Comparison of ENCODE assay signal across 10 mouse cellular contexts in the genomic region with DNA sequence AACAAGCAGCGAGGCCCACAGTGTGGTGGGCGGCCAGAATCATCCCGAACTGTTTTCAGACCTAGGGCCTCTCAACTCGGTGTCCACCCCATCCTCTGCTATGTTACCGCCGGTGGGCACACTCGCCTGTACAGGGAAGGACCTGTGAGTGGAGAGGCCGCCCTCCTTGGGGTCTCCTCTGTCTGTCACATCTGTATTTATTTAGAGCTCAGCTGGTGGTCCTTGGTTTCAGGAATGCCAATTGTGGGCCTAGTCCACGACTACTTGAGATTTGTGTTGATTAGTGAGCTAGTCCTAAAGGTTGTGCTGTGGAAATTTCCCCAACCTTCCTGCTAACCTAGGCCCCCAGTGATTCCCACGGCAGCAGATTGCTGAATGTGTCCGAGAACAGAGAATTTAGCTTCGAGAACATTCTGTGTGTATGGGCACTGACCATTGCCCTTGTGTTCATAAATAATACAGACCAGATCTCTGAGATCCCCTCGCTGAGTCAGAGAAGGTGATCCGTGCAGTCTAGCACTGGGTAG.
DNase-seq lines count a peak whose midpoint lies in the region; ATAC-seq lines count a peak whose summit lies in the region.
"Had no signal": no experiment of that assay in that cellular context is flagged by ENCODE, and none has a peak within 500 bp of the region (broad histone marks: within the 10 kb centered on the region; RNA-seq: fewer than 3 reads in every experiment).

No protein-coding gene starts in this region.

- H3K4me2 ChIP-seq in heart, embryonic 13.5 days: peak overlapping the region; percentile 92; the same call in 1 of the 2 replicates
- H3K4me2 ChIP-seq in neural tube, embryonic 11.5 days (ENCODE audit: low read depth): peak overlapping the region; percentile 99; the same call in 1 of the 2 replicates
- H3K4me2 ChIP-seq in limb, embryonic 13.5 days (replicated peaks): peak overlapping the region; percentile 96

- DNase-seq in heart, postnatal 10 days: no peak
- peak; percentile 29 for DNase-seq in neural tube, embryonic 11.5 days (ENCODE audit: low spot score)
- DNase-seq in neural tube, embryonic 10.5 days (ENCODE audit: extremely low spot score, low spot score): no peak
- DNase-seq in frontal cortex, adult 2 months (ENCODE audit: extremely low spot score in 1 of 2, low spot score in 1 of 2): no peak
- no peak for DNase-seq in left cerebral cortex, adult 18-20 months (ENCODE audit: low spot score in 2 of 2)
- DNase-seq: heart, adult 2 months; kidney, postnatal 10 days; lung, adult 18-20 months had no signal

- H3K27ac ChIP-seq in heart, embryonic 13.5 days (replicated peaks): no peak overlapping the region
- H3K27ac ChIP-seq in neural tube, embryonic 11.5 days (ENCODE audit: low read depth, low read length): no peak overlapping the region
- H3K27ac ChIP-seq in limb, embryonic 13.5 days: peak overlapping the region; percentile 77; the same call in 1 of the 2 replicates
- H3K27ac ChIP-seq: heart, adult 2 months had no signal

- no peaks in the 10 kb centered on the region for H3K36me3 ChIP-seq in heart, embryonic 13.5 days
- no peaks in the 10 kb centered on the region for H3K36me3 ChIP-seq in neural tube, embryonic 11.5 days (ENCODE audit: control insufficient read depth, insufficient read depth, low read length)
- H3K36me3 ChIP-seq in limb, embryonic 13.5 days: no peaks in the 10 kb centered on the region

- H3K27me3 ChIP-seq in heart, embryonic 13.5 days (replicated peaks): peaks cover 91% of the 10 kb centered on the region
- peaks cover 36% of the 10 kb centered on the region for H3K27me3 ChIP-seq in neural tube, embryonic 11.5 days (ENCODE audit: control insufficient read depth, insufficient read depth, low read length)
- peaks cover 61% of the 10 kb centered on the region for H3K27me3 ChIP-seq in limb, embryonic 13.5 days

- H3K4me3 ChIP-seq in heart, embryonic 13.5 days: no peak overlapping the region
- H3K4me3 ChIP-seq in neural tube, embryonic 11.5 days (ENCODE audit: low read depth, low read length): no peak overlapping the region
- peak overlapping the region; percentile 54 for H3K4me3 ChIP-seq in limb, embryonic 13.5 days
- H3K4me3 ChIP-seq: heart, adult 2 months had no signal

- no peak for ATAC-seq in heart, embryonic 13.5 days (ENCODE audit: extremely low read depth, insufficient number of reproducible peaks, low FRiP score, low TSS enrichment)
- no peak for ATAC-seq in neural tube, embryonic 11.5 days (ENCODE audit: insufficient read depth, low FRiP score, low TSS enrichment)
- peak; percentile 21; the same call in 1 of the 2 replicates for ATAC-seq in limb, embryonic 13.5 days (ENCODE audit: low FRiP score, low read depth)

- intact Hi-C loops in heart, postnatal 10 days (cut with DNase I): loop anchor here (5.0 kb wide), 1 partner anchor 114 kb away; the partner anchor contains the start of gene Six2

- WGBS in heart, embryonic 13.5 days: 46% methylated on average over 14 of the region's 14 CpGs
- 15% methylated on average over 14 of the region's 14 CpGs for WGBS in neural tube, embryonic 11.5 days
- 23% methylated on average over 14 of the region's 14 CpGs for WGBS in limb, embryonic 13.5 days

- no peaks in the 10 kb centered on the region for H3K9me3 ChIP-seq in heart, embryonic 13.5 days
- no peaks in the 10 kb centered on the region for H3K9me3 ChIP-seq in neural tube, embryonic 11.5 days (ENCODE audit: control insufficient read depth, low read length)
- no peaks in the 10 kb centered on the region for H3K9me3 ChIP-seq in limb, embryonic 13.5 days

- H3K4me1 ChIP-seq in heart, embryonic 13.5 days: peaks cover 31% of the 10 kb centered on the region
- H3K4me1 ChIP-seq in neural tube, embryonic 11.5 days (ENCODE audit: control insufficient read depth, insufficient read depth, low read length): peaks cover 22% of the 10 kb centered on the region
- peaks cover 48% of the 10 kb centered on the region for H3K4me1 ChIP-seq in limb, embryonic 13.5 days

- H3K9ac ChIP-seq in heart, embryonic 13.5 days: no peak overlapping the region
- H3K9ac ChIP-seq in neural tube, embryonic 11.5 days (ENCODE audit: low read length): no peak overlapping the region
- H3K9ac ChIP-seq in limb, embryonic 13.5 days: peak overlapping the region; percentile 81
